Mouse (Mus musculus): ENCODE measurements at regions not wholly inside any gene's neighbourhood (a gene's known extent, or its start where the extent isn't known, plus 50 kb on each side); places are given as distances from the start of the nearest gene placed in this dataset.

DNA sequence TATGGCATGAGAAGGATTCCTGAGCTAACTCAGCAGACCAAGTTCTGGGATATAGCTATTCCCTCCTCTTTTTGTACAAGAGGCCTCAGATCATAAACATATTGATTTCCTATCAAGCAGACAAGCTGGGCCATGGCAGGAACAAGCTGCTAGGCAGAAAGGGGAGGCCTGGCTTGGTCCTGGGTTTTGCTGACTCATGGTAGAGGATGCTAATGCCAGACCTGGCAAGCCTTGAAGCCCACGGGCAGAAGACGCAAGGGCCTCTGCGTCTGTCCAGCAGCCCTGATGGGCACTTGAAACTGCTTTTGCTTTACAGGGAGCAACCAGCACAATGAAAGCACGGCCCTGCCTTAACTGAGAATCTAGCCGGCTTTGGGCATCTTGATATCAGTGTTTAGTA, 136.3 kb downstream of the Chst1 start:
- ATAC-seq: no peak
- H3K27me3 ChIP-seq: no peaks in the 10 kb centered on the region
- DNase-seq (ENCODE audit: low read depth, low spot score): no peak
- no peak for TF ChIP-seq CTCF (IDR thresholded peaks at IDR 0.05)
- CTCF ChIA-PET: no interaction called here
- in situ Hi-C loops (cut with MboI; ENCODE audit: low pct_unique_long_range_greater_than_20kb): no loop called here
- POLR2A ChIA-PET: no interaction called here

GRCm38 (mm10) chr2:92737301-92737700, 137.8 kb downstream of the Chst1 start:
- ChIA-PET CTCF (no interaction called here), POLR2A (interaction anchor here (0.7 kb wide), 1 partner anchor 14 kb away, joined by 3 read pairs; no protein-coding TSS in a partner anchor)
- ATAC-seq: no peak
- no peaks in the 10 kb centered on the region for H3K27me3 ChIP-seq
- in situ Hi-C loops (cut with MboI; ENCODE audit: low pct_unique_long_range_greater_than_20kb): no loop called here
- no peak for DNase-seq (ENCODE audit: low read depth, low spot score)
- no peak for TF ChIP-seq CTCF (IDR thresholded peaks at IDR 0.05)

DNA sequence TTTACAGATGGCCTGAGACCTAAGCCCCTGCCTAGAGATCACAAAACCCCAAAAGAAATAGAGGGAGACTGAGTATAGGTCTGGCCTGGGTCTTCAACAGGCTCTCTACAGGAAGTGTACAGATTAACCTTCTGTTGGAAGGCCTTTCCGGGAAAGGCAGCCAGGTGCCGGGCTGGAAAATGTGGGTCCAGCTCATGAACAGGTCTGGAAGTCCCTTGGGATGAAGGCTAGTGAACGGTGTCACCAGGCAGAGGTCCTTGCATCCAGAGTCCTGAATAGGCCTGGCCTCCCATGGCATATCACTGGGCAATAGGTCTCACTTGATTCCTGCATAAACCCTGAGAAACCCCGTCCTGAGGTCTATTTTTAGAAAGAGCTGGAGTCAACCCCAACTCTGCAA, 140.1 kb downstream of the Chst1 start:
- ChIA-PET POLR2A (no interaction called here), CTCF (interaction anchor here (1.3 kb wide), 1 partner anchor 30 kb away, joined by 3 read pairs; no protein-coding TSS in a partner anchor)
- DNase-seq (ENCODE audit: low read depth, low spot score) (no peak), ATAC-seq (no peak)
- H3K27me3 ChIP-seq: no peaks in the 10 kb centered on the region
- no peak for TF ChIP-seq CTCF (IDR thresholded peaks at IDR 0.05)
- in situ Hi-C loops (cut with MboI; ENCODE audit: low pct_unique_long_range_greater_than_20kb): no loop called here

- in situ Hi-C loops (cut with MboI; ENCODE audit: low pct_unique_long_range_greater_than_20kb): no loop called here
- ChIA-PET CTCF (no interaction called here), POLR2A (no interaction called here)
- no peak for TF ChIP-seq CTCF (IDR thresholded peaks at IDR 0.05)
- DNase-seq (ENCODE audit: low read depth, low spot score) (no peak), ATAC-seq (no peak)
- no peaks in the 10 kb centered on the region for H3K27me3 ChIP-seq
Observed at GRCm38 (mm10) chr2:92740776-92741295, 141.3 kb downstream of the Chst1 start.

GRCm38 (mm10) chr2:92742025-92742424, 142.5 kb downstream of the Chst1 start:
- CTCF ChIA-PET: no interaction called here
- in situ Hi-C loops (cut with MboI; ENCODE audit: low pct_unique_long_range_greater_than_20kb): no loop called here
- ATAC-seq (no peak), DNase-seq (ENCODE audit: low read depth, low spot score) (no peak)
- POLR2A ChIA-PET: no interaction called here
- H3K27me3 ChIP-seq: no peaks in the 10 kb centered on the region
- TF ChIP-seq CTCF (IDR thresholded peaks at IDR 0.05): no peak

- H3K27me3 ChIP-seq: no peaks in the 10 kb centered on the region
- no peak for TF ChIP-seq CTCF (IDR thresholded peaks at IDR 0.05)
- in situ Hi-C loops (cut with MboI; ENCODE audit: low pct_unique_long_range_greater_than_20kb): no loop called here
- DNase-seq (ENCODE audit: low read depth, low spot score) (no peak), ATAC-seq (no peak)
- ChIA-PET CTCF (no interaction called here), POLR2A (no interaction called here)
Observed at GRCm38 (mm10) chr2:92742671-92743070, 143.2 kb downstream of the Chst1 start.

- TF ChIP-seq CTCF (IDR thresholded peaks at IDR 0.05): no peak
- H3K27me3 ChIP-seq: no peaks in the 10 kb centered on the region
- DNase-seq (ENCODE audit: low read depth, low spot score) (no peak), ATAC-seq (no peak)
- POLR2A ChIA-PET: no interaction called here
- CTCF ChIA-PET: no interaction called here
- in situ Hi-C loops (cut with MboI; ENCODE audit: low pct_unique_long_range_greater_than_20kb): no loop called here
Observed at GRCm38 (mm10) chr2:92743152-92743551, 143.6 kb downstream of the Chst1 start.

DNA sequence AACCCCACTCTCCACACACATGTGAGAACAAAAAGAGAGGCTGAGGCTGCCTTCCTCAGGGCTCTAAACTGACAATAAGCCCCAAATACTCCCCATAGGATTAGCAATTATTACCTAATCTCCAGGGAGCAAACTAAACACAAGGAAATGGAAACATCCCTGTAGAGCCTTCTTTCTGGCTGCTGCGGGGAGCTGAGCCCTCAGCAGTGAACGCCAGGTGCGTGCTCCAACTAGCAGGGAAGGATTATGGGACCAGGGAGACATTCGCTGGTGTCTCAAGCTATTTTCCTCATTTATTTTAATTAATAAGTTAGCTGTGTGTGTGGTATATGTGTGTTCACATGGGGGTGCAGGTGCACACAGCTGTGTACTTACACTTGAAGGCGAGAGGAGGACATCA, 144.4 kb downstream of the Chst1 start:
- no peak for DNase-seq (ENCODE audit: low read depth, low spot score)

DNA sequence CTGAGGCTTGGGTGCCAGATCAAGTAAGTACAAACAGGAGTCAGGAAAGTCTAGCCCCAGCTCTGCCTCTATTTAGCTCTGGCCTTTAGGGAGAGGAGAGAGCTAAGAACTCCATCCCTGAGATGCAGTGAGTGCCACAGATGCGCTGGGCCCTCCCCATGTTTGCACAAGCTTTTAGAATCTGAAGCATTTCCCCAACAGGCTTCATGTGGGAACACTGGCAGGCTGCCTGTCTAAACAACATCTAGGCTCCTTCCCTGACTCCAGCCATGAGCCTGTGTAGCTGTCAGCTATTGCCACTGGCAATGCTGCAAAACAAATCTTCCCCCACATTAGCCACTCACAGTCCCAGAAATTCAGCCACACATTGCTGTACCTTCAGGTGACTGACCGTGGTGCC, 147.9 kb downstream of the Chst1 start:
- in situ Hi-C loops (cut with MboI; ENCODE audit: low pct_unique_long_range_greater_than_20kb): no loop called here
- no peak for TF ChIP-seq CTCF (IDR thresholded peaks at IDR 0.05)
- DNase-seq (ENCODE audit: low read depth, low spot score) (no peak), ATAC-seq (no peak)
- CTCF ChIA-PET: no interaction called here
- H3K27me3 ChIP-seq: no peaks in the 10 kb centered on the region
- POLR2A ChIA-PET: no interaction called here

More for the DNA sequence above, 144.4 kb downstream of the Chst1 start:
- TF ChIP-seq CTCF (IDR thresholded peaks at IDR 0.05): no peak
- no peak for ATAC-seq
- ChIA-PET POLR2A (no interaction called here), CTCF (no interaction called here)
- in situ Hi-C loops (cut with MboI; ENCODE audit: low pct_unique_long_range_greater_than_20kb): no loop called here
- no peaks in the 10 kb centered on the region for H3K27me3 ChIP-seq

GRCm38 (mm10) chr2:92750116-92750515, 150.6 kb downstream of the Chst1 start:
- in situ Hi-C loops (cut with MboI; ENCODE audit: low pct_unique_long_range_greater_than_20kb): no loop called here
- no peaks in the 10 kb centered on the region for H3K27me3 ChIP-seq
- no peak for TF ChIP-seq CTCF (IDR thresholded peaks at IDR 0.05)
- CTCF ChIA-PET: interaction anchor here (1.4 kb wide), 1 partner anchor 11 kb away, joined by 4 read pairs; no protein-coding TSS in a partner anchor
- no peak for ATAC-seq
- no peak for DNase-seq (ENCODE audit: low read depth, low spot score)
- POLR2A ChIA-PET: no interaction called here

DNA sequence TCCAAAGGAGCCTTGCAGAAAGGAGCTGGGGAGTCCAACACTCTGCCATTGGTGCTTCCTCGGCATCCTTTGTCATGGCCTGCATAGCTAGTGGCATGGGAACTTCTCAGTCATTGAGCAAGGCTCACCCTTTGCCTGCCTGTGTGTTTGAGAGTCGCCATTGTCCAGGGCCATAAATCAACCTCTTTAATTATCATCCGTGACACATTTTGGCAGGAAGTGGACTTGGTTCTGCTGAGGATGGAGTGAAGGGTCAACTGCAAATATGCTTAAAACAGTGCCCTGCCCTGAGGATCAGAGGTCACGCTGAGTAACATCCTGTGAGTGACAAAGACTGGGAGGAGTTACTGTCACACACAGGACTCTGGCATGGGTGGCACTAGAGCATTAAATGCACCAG, 151.2 kb downstream of the Chst1 start:
- no peaks in the 10 kb centered on the region for H3K27me3 ChIP-seq
- CTCF ChIA-PET: interaction anchor here (1.4 kb wide), 1 partner anchor 10 kb away, joined by 4 read pairs; no protein-coding TSS in a partner anchor
- in situ Hi-C loops (cut with MboI; ENCODE audit: low pct_unique_long_range_greater_than_20kb): no loop called here
- no peak for TF ChIP-seq CTCF (IDR thresholded peaks at IDR 0.05)
- POLR2A ChIA-PET: no interaction called here
- DNase-seq (ENCODE audit: low read depth, low spot score): no peak
- ATAC-seq: no peak

DNA sequence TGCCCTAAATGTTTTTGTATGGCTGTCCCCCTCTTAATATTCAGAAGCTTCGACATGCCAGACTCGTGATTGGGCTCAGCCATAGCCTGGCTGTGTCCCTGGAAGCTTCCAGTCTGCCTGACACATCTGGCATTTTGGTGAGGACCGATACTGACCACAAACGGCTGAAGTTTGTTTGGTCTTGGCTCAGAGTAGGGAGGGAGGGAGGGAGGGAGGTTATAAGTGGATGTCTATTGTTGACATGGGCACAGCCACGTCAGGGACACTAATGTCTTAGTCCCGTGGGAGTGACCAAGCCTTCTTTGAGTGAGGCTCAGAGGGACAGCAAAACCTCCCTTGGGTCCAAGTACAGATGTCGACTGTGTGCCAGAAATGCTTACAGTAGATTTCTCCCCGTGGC, 151.7 kb downstream of the Chst1 start:
- no peaks in the 10 kb centered on the region for H3K27me3 ChIP-seq
- in situ Hi-C loops (cut with MboI; ENCODE audit: low pct_unique_long_range_greater_than_20kb): no loop called here
- ChIA-PET CTCF (interaction anchor here (1.4 kb wide), 1 partner anchor 10 kb away, joined by 4 read pairs; no protein-coding TSS in a partner anchor), POLR2A (no interaction called here)
- ATAC-seq (no peak), DNase-seq (ENCODE audit: low read depth, low spot score) (no peak)
- no peak for TF ChIP-seq CTCF (IDR thresholded peaks at IDR 0.05)

All from Patski (cell line).